Mouse (Mus musculus) heart, embryonic 10.5 days (tissue): ENCODE results near the gene Rnf13. TPM values are rescaled to one million over a fixed set of nuclear protein-coding genes. Genes with fewer than 3 reads are reported as not detected.
A peak's percentile ranks its signal among the peaks of the same experiment; 100 is the strongest.
"Not testable (repeated sequence)": the region's sequence is repeated elsewhere in the genome, so short reads cannot be mapped to it uniquely, and the experiment has no call there.

Experiments
- DNase-seq: peaks from one replicate; pipeline ENCODE4 v3.0.0-alpha.2; 2017; ENCODE audit warnings: low spot score
- H3K27ac ChIP-seq: fragments of 300-500 bp; sonication (generic); 2 replicates; pipeline ENCODE4 v1.5.1; 2016; ENCODE audit warnings: mild to moderate bottlenecking
- H3K27me3 ChIP-seq: fragments of 300-500 bp; sonication (generic); 2 replicates; pipeline ENCODE4 v1.6.1; 2016; ENCODE audit warnings: mild to moderate bottlenecking; ENCODE audit not compliant: poor library complexity, insufficient read depth, severe bottlenecking
- H3K36me3 ChIP-seq: fragments of 300-500 bp; sonication (generic); 2 replicates; pipeline ENCODE4 v1.6.1; 2016; ENCODE audit warnings: mild to moderate bottlenecking, moderate library complexity
- H3K4me1 ChIP-seq: fragments of 300-500 bp; sonication (generic); 2 replicates; pipeline ENCODE4 v1.6.1; 2016; ENCODE audit warnings: mild to moderate bottlenecking
- H3K4me3 ChIP-seq: fragments of 300-500 bp; sonication (generic); 2 replicates; pipeline ENCODE4 v1.5.1; 2016; ENCODE audit warnings: mild to moderate bottlenecking, moderate library complexity
- H3K9me3 ChIP-seq: fragments of 300-500 bp; sonication (generic); 2 replicates; pipeline ENCODE4 v1.6.1; 2016; ENCODE audit warnings: mild to moderate bottlenecking, moderate library complexity
- WGBS: fragments of 180-500 bp; shearing (Covaris S2); methylation state at CpG from one replicate; pipeline ENCODE4 v1.1.7; 2016; 5-methylcytosine and 5-hydroxymethylcytosine counted together
- polyA plus RNA-seq: library from polyadenylated mRNA; unstranded; fragments of >200 nt; fragmentation: Nextera tagmentation; extraction: Ambion mirVana; gene quantifications from 2 replicates; pipeline ENCODE4 v1.2.1, GENCODE M21; 2016

Rnf13 gene
- polyA plus RNA-seq, 1 experiment from 2014 or later, result 40.5 TPM

- Histone ChIP-seq H3K4me1 (no peaks in the 10 kb centered on the region; the same call in 1 of the 2 replicates), H3K27ac (no peak overlapping the region; the same call in 1 of the 2 replicates), H3K27me3 (no peaks in the 10 kb centered on the region), H3K4me3 (no peak overlapping the region), H3K9me3 (no peaks in the 10 kb centered on the region), H3K36me3 (peaks cover 4% of the 10 kb centered on the region; the same call in 1 of the 2 replicates)
- no peak for DNase-seq
- WGBS, result 65% methylated on average over 7 of the region's 7 CpGs
Observed at GRCm38 (mm10) chr3:57789005-57789962, 53.4 kb downstream of the Rnf13 start.

DNA sequence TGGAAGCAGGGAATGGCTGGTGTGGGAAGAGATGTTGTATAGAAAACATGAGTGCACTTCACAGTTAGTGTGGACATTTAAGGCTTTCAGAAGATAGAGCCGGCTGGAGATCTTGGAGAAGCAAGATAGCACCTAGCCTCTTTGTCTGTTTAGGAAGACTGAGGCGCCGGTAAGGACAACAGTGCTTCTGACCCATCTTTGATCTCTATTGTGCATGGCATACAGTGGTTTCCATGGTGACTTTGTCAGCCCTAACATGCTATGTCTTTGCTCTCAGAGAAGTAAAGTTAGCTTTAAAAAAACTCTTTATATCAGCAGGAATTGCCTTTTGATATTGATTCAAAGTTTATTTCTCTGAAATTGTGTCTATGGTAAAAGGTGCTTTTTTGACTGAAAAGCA, 55.2 kb downstream of the Rnf13 start:
- peaks cover 4% of the 10 kb centered on the region; the same call in 1 of the 2 replicates for H3K36me3 ChIP-seq
- H3K27me3 ChIP-seq, result no peaks in the 10 kb centered on the region
- no peaks in the 10 kb centered on the region; the same call in 1 of the 2 replicates for H3K4me1 ChIP-seq
- H3K4me3 ChIP-seq, result no peak overlapping the region
- H3K27ac ChIP-seq, result no peak overlapping the region
- DNase-seq, result no peak
- 47% methylated on average over 3 of the region's 3 CpGs for WGBS
- no peaks in the 10 kb centered on the region for H3K9me3 ChIP-seq

DNA sequence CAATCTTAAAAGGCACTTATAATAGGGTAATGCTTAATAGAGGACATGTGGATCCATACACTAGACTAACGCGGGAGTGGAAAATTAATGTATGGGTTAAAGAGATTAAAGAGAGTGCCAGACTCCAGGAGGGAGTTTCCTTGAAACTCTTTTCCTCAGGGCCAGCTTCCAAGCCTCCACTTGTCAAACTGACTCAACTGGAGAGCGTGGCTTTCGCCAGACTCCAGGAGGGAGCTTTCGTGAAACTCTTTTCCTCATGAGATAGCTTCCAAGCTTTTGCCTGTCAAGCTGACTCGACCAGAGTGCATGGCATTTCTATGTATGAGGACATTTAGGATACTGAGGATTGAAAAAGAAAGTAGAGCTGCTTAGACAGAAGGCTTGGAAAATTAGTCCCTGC, 59.2 kb downstream of the Rnf13 start:
- not testable (repeated sequence) for H3K4me1 ChIP-seq, H3K27ac ChIP-seq, H3K9me3 ChIP-seq, H3K4me3 ChIP-seq, H3K27me3 ChIP-seq, DNase-seq, H3K36me3 ChIP-seq
- 60% methylated on average over 6 of the region's 6 CpGs for WGBS

- no peak for DNase-seq
- no peak overlapping the region for H3K4me3 ChIP-seq
Observed at GRCm38 (mm10) chr3:57815447-57815846, 79.6 kb downstream of the Rnf13 start.

DNA sequence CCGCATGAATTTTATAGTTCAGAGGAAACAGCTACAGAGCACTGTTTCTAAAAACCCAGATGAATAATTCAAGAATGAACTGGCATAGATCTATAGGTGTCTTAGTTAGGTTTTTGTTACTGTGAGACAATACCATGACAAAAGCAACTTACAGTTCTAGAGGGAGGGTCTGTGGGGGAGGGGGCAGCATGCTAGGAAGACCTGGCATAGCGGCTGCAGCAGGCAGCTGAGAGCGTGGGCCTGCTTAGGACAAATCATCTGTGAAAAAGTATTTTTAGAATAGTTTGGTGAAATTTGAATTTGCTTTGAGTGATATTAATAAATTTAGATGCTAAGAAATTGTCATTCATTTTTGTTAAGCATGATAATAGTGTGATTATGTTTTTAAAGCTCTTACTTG, 90.0 kb downstream of the Rnf13 start:
- H3K4me1 ChIP-seq, result no peaks in the 10 kb centered on the region
- no peak overlapping the region for H3K4me3 ChIP-seq
- no peaks in the 10 kb centered on the region for H3K27me3 ChIP-seq
- 94% methylated on average over 3 of the region's 3 CpGs for WGBS
- no peaks in the 10 kb centered on the region for H3K9me3 ChIP-seq
- H3K27ac ChIP-seq, result no peak overlapping the region
- H3K36me3 ChIP-seq, result peaks cover 11% of the 10 kb centered on the region
- no peak for DNase-seq

More at GRCm38 (mm10) chr3:57815447-57815846, 79.6 kb downstream of the Rnf13 start:
- H3K9me3 ChIP-seq, result no peaks in the 10 kb centered on the region
- H3K36me3 ChIP-seq, result no peaks in the 10 kb centered on the region
- 80% methylated on average over 6 of the region's 6 CpGs for WGBS
- H3K4me1 ChIP-seq, result no peaks in the 10 kb centered on the region
- no peaks in the 10 kb centered on the region for H3K27me3 ChIP-seq
- no peak overlapping the region for H3K27ac ChIP-seq

DNA sequence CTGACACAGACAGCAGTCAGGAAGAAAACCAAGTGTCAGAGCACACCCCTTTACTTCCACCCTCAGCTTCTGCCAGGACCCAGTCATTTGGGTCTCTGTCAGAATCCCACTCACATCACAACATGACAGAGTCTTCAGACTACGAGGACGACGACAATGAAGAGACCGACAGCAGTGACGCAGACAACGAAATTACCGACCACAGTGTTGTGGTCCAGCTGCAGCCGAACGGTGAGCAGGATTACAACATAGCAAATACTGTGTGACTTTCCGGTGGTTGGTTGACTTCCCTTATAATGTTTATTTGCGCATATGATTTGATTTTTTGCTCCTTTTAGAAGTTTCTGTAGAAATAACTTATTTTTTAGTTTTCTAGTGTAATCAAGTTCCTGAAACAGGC, 97.7 kb downstream of the Rnf13 start:
- WGBS, result 90% methylated on average over 11 of the region's 11 CpGs
- no peaks in the 10 kb centered on the region for H3K27me3 ChIP-seq
- H3K4me1 ChIP-seq, result no peaks in the 10 kb centered on the region
- H3K4me3 ChIP-seq, result no peak overlapping the region
- H3K27ac ChIP-seq, result no peak overlapping the region
- H3K36me3 ChIP-seq, result peaks cover 10% of the 10 kb centered on the region; the same call in 1 of the 2 replicates
- no peak for DNase-seq
- H3K9me3 ChIP-seq, result no peaks in the 10 kb centered on the region

DNA sequence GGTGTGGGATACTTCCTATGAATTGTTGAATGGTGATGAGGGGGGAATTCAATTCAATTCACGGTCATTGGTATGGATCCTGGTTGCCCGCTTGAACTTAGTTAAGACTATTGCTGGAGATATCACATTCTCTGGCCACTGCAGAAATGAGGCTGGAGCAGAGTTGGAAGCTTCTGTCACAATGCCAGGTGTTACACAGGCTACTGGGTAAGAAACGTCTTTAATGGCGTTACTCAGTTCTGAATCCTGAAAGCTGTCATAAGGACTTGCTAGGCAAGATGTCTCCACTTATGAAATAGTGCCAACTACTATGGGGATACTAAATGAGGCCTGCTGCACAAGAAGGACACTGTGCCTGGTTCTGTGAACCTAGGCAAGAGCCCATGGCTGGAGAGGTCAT, 101.0 kb downstream of the Rnf13 start:
- H3K4me1 ChIP-seq, result no peaks in the 10 kb centered on the region
- no peaks in the 10 kb centered on the region for H3K27me3 ChIP-seq
- H3K4me3 ChIP-seq, result no peak overlapping the region
- H3K36me3 ChIP-seq, result peaks cover 11% of the 10 kb centered on the region
- WGBS, result 90% methylated on average over 4 of the region's 4 CpGs
- no peaks in the 10 kb centered on the region; the same call in 1 of the 2 replicates for H3K9me3 ChIP-seq
- no peak for DNase-seq
- no peak overlapping the region for H3K27ac ChIP-seq

DNA sequence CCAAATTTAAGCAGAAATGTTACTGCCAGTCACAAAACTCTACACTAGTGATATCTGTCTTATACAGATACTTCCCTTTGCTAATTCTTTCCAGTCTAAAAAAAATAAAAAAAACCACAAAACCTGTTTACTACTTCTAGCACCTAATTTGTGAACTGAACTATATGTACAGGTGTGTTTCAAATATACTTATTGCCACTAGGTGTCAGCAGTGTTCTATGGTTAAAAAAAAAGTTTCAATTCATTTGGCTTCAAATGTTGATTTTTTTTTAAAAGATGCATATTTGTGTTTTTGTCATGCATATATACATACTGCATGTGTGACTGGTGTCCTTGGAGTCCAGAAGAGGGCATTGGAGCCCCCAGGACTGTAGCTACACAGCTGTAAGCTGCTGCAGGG, 107.9 kb downstream of the Rnf13 start:
- H3K36me3 ChIP-seq, result peaks cover 24% of the 10 kb centered on the region
- H3K27ac ChIP-seq, result no peak overlapping the region
- no peak for DNase-seq
- H3K4me1 ChIP-seq, result peaks cover 13% of the 10 kb centered on the region
- no peaks in the 10 kb centered on the region for H3K27me3 ChIP-seq
- H3K9me3 ChIP-seq, result no peaks in the 10 kb centered on the region; the same call in 1 of the 2 replicates
- no peak overlapping the region for H3K4me3 ChIP-seq

GRCm38 (mm10) chr3:57845786-57846661, 110.2 kb downstream of the Rnf13 start:
- DNase-seq, result no peak
- H3K27me3 ChIP-seq, result no peaks in the 10 kb centered on the region
- no peaks in the 10 kb centered on the region for H3K9me3 ChIP-seq
- 0 out of 2 replicates have a peak overlapping the region, but pooled peaks have one; percentile 95 for H3K27ac ChIP-seq
- peaks cover 18% of the 10 kb centered on the region for H3K36me3 ChIP-seq
- peak overlapping the region; percentile 96 for H3K4me3 ChIP-seq
- H3K4me1 ChIP-seq, result peaks cover 13% of the 10 kb centered on the region
- 26% methylated on average over 11 of the region's 11 CpGs for WGBS

GRCm38 (mm10) chr3:57846662-57846911, 110.7 kb downstream of the Rnf13 start:
- H3K27ac ChIP-seq, result peak overlapping the region; percentile 95
- H3K4me3 ChIP-seq, result peak overlapping the region; percentile 96
- no peaks in the 10 kb centered on the region for H3K9me3 ChIP-seq
- WGBS, result under 1% methylated on average over 9 of the region's 9 CpGs
- DNase-seq, result no peak
- peaks cover 15% of the 10 kb centered on the region for H3K36me3 ChIP-seq
- no peaks in the 10 kb centered on the region for H3K27me3 ChIP-seq
- peaks cover 13% of the 10 kb centered on the region for H3K4me1 ChIP-seq

GRCm38 (mm10) chr3:57846912-57847759, 111.3 kb downstream of the Rnf13 start:
- H3K4me1 ChIP-seq, result peaks cover 13% of the 10 kb centered on the region
- WGBS, result 2% methylated on average over 85 of the region's 104 CpGs
- no peaks in the 10 kb centered on the region for H3K27me3 ChIP-seq

GRCm38 (mm10) chr3:57847760-57848185, 111.9 kb downstream of the Rnf13 start, which contains the start of gene Pfn2:
Pfn2 (minus strand) TSS chr3:57848079.
- Histone ChIP-seq H3K36me3 (peaks cover 8% of the 10 kb centered on the region), H3K27ac (peak within 1 kb of the TSS; percentile 95), H3K9me3 (no peaks in the 10 kb centered on the region), H3K4me1 (peaks cover 13% of the 10 kb centered on the region), H3K4me3 (peak within 1 kb of the TSS; percentile 96), H3K27me3 (no peaks in the 10 kb centered on the region)
- 1% methylated on average over 52 of the region's 52 CpGs for WGBS
- peak; percentile 89 for DNase-seq

More at GRCm38 (mm10) chr3:57846912-57847759, 111.3 kb downstream of the Rnf13 start:
- Histone ChIP-seq H3K9me3 (no peaks in the 10 kb centered on the region), H3K36me3 (peaks cover 15% of the 10 kb centered on the region), H3K4me3 (peak overlapping the region; percentile 96), H3K27ac (peak overlapping the region; percentile 95)
- DNase-seq, result peak; percentile 88
